Mouse (Mus musculus) kidney, embryonic 15.5 days (tissue): ENCODE results near the gene Prepl. TPM values are rescaled to one million over a fixed set of nuclear protein-coding genes. Genes with fewer than 3 reads are reported as not detected.

ENCODE experiments used
- ATAC-seq: fragments of 200-750 bp; cut with Nextera tagmentation; replicated peaks from 2 replicates; pipeline ENCODE4 v1.8.0; 2017; ENCODE audit warnings: moderate TSS enrichment; ENCODE audit not compliant: low FRiP score
- H3K27ac ChIP-seq: fragments of 300-500 bp; sonication (generic); 2 replicates; pipeline ENCODE4 v1.5.1; 2015; ENCODE audit warnings: mild to moderate bottlenecking, inconsistent platforms
- H3K27me3 ChIP-seq: fragments of 300-500 bp; sonication (generic); 2 replicates; pipeline ENCODE4 v1.6.1; 2015; ENCODE audit warnings: inconsistent platforms
- H3K36me3 ChIP-seq: fragments of 300-500 bp; sonication (generic); 2 replicates; pipeline ENCODE4 v1.6.1; 2015; ENCODE audit warnings: inconsistent platforms
- H3K4me1 ChIP-seq: fragments of 300-500 bp; sonication (generic); 2 replicates; pipeline ENCODE4 v1.6.1; 2015; ENCODE audit warnings: inconsistent platforms
- H3K4me2 ChIP-seq: fragments of 300-500 bp; sonication (generic); 2 replicates; pipeline ENCODE4 v1.6.1; 2015; ENCODE audit warnings: moderate library complexity, mild to moderate bottlenecking, inconsistent platforms
- H3K4me3 ChIP-seq: fragments of 300-500 bp; sonication (generic); replicated peaks from 2 replicates; pipeline ENCODE4 v1.5.1; 2015; ENCODE audit warnings: mild to moderate bottlenecking, inconsistent platforms
- H3K9ac ChIP-seq: fragments of 300-500 bp; sonication (generic); 2 replicates; pipeline ENCODE4 v1.6.1; 2015; ENCODE audit warnings: mild to moderate bottlenecking, inconsistent platforms
- H3K9me3 ChIP-seq: fragments of 300-500 bp; sonication (generic); replicated peaks from 2 replicates; pipeline ENCODE4 v1.6.1; 2016; ENCODE audit warnings: inconsistent platforms
- WGBS: fragments of 180-500 bp; shearing (Covaris S2); methylation state at CpG from one replicate; pipeline ENCODE4 v1.1.7; 2015; ENCODE audit warnings: mixed read lengths; 5-methylcytosine and 5-hydroxymethylcytosine counted together
- polyA plus RNA-seq: library from polyadenylated mRNA; unstranded; fragments of >200 nt; fragmentation: Nextera tagmentation; extraction: Ambion mirVana; gene quantifications from 2 replicates; pipeline ENCODE4 v1.2.1, GENCODE M21; 2015

Prepl gene
- polyA plus RNA-seq, 1 experiment from 2014 or later, result 32.0 TPM

DNA sequence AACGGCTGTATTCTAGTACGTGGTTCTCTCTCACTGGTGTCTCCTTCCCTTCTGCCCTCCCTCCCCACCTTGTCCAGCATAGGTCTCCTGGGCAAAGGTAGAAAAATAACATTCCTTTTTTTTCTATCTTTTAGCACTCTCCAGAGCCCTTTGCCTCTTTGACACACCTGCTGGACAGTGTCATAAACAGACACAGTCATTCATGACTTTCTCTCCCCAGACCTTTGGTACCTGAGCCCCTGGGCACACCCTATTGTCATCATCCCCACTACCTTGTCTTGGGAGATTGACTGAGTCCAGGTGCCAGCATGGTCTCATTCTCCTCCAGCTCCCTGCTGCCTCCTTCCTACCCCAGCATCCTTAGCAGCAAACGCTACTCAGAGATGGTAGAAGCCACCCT is 57.0 kb downstream of the Prepl start:
- Histone ChIP-seq H3K4me1 (no peaks in the 10 kb centered on the region), H3K4me3 (no peak overlapping the region), H3K27ac (no peak overlapping the region), H3K9me3 (no peaks in the 10 kb centered on the region), H3K9ac (no peak overlapping the region), H3K4me2 (no peak overlapping the region), H3K27me3 (no peaks in the 10 kb centered on the region), H3K36me3 (no peaks in the 10 kb centered on the region)
- ATAC-seq, result no peak
- 91% methylated on average over 3 of the region's 3 CpGs for WGBS

DNA sequence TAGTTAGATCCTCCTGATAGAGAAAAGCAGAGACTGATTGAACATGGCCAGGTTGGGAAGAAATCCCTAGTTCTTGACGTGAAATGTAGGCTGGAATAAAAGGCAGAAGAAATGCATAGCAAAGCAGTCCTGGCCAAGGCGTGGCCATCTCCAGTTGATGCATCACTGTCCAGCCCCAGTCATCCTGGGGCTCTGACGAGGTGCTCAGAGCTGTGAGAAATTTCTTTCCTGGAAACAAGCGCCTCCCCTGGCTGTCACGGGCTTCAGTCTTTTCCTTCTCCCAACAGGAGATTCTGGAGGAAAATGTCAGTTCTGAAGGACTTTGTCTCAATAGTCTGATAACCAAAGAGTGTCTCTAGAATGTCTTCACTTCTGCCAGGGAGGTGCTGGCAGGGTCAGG is 59.4 kb downstream of the Prepl start:
- Histone ChIP-seq H3K4me1 (peaks cover 3% of the 10 kb centered on the region), H3K9me3 (no peaks in the 10 kb centered on the region), H3K4me3 (no peak overlapping the region), H3K9ac (no peak overlapping the region), H3K27me3 (no peaks in the 10 kb centered on the region), H3K27ac (no peak overlapping the region), H3K36me3 (no peaks in the 10 kb centered on the region), H3K4me2 (no peak overlapping the region)
- ATAC-seq, result no peak
- WGBS, result 69% methylated on average over 5 of the region's 5 CpGs

DNA sequence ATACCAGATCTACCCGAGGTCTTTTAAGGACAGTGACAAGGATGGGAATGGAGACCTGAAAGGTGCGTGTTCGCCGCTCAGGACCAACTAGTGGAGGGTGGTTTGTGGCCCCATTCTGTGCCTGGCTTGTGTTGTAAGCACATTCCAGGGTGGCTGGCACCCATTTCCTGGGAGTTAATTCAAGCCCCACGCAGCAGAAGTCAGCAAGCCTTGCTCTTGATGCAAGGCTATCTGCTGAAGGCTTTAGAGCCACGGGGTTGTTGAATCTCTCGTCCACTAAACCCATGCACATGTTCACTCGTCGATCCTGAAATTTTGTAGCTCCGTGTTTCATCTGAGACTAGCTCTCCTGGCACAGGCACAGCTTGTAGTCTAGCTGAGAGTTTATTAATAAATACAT is 61.2 kb downstream of the Prepl start:
- no peaks in the 10 kb centered on the region for H3K27me3 ChIP-seq
- no peak overlapping the region for H3K4me2 ChIP-seq
- no peak overlapping the region for H3K4me3 ChIP-seq
- peaks cover 9% of the 10 kb centered on the region for H3K4me1 ChIP-seq
- H3K27ac ChIP-seq, result no peak overlapping the region
- 93% methylated on average over 10 of the region's 10 CpGs for WGBS
- H3K36me3 ChIP-seq, result no peaks in the 10 kb centered on the region
- H3K9ac ChIP-seq, result no peak overlapping the region
- no peaks in the 10 kb centered on the region for H3K9me3 ChIP-seq
- no peak for ATAC-seq

DNA sequence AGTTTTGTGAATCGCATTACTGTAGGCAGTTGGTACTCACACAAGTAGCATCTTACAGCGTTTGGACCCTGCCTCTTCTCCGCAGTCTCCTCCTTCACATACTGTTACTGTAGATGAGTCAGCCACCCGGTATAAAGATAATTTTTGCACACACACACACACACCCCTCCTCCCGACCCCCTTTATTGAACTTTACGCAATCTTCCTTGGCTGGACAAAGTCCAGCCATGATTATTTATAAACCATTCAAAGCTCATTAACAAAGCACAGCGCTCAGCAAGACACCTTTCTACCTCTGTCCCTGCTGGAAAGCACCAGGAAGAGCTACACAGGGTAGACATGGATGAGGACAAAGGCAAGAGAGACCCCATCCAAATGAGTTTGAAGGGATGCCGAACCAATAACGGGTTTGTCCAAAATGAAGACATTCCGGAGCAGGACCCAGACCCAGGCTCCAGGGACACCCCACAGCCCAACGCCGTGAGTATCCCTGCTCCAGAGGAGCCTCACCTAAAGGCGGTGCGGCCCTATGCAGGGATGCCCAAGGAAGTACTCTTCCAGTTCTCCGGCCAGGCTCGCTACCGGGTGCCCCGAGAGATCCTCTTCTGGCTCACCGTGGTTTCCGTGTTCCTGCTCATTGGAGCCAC is 61.8 kb downstream of the Prepl start, which contains the start of gene Slc3a1:
Slc3a1 (plus strand) TSS at position 284 of the 647 bp plus-strand sequence.
- no peak for ATAC-seq
- Histone ChIP-seq H3K4me1 (peaks cover 11% of the 10 kb centered on the region), H3K36me3 (no peaks in the 10 kb centered on the region), H3K27ac (0 out of 2 replicates have a peak within 1 kb of the TSS, but pooled peaks have one; percentile 41), H3K4me2 (no peak within 1 kb of the TSS), H3K9ac (no peak within 1 kb of the TSS), H3K4me3 (no peak within 1 kb of the TSS), H3K27me3 (no peaks in the 10 kb centered on the region), H3K9me3 (no peaks in the 10 kb centered on the region)
- 89% methylated on average over 20 of the region's 20 CpGs for WGBS

DNA sequence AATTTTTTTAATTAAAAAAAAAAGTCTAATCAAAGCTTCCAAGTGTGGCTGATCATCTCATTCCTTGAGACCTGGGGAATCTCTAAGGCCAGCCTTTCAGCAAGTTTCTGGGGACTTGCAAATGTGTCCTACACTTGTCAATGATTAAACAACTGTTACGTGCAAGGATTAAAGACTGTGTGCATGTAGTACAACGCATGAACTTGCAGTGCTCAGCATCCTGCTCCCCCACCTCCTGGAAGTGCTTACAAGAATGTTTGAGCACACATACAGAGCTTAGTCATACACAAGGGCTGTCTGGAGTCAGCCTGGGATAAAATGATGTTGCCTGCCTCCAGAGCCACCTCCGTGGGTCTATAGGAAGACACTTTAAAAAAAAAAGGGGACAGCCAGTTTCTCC is 62.8 kb downstream of the Prepl start:
- 77% methylated on average over 3 of the region's 3 CpGs for WGBS
- Histone ChIP-seq H3K27ac (0 out of 2 replicates have a peak overlapping the region, but pooled peaks have one; percentile 41), H3K9ac (no peak overlapping the region), H3K27me3 (no peaks in the 10 kb centered on the region), H3K4me1 (peaks cover 11% of the 10 kb centered on the region), H3K36me3 (no peaks in the 10 kb centered on the region), H3K4me2 (no peak overlapping the region), H3K4me3 (no peak overlapping the region), H3K9me3 (no peaks in the 10 kb centered on the region)
- ATAC-seq, result peak; percentile 49

DNA sequence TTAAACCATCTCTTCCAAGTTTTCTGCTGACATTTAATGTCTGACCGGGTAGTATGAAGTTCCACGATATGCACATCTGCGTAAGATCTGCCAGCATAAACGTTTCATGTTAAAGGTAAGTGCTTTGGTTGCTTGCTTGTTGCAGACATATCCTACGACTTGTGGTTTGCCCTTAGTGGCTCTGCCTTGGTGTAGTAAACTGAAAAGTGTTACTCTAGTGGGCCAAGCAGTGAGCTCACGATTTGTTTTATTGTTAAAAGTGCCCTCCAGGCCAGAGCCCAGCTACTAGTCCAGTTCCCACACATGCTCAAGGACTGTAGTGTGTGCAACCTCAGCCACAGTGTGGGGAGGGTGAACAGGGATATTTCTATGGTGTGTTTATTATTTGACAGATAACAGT is 63.6 kb downstream of the Prepl start:
- ATAC-seq, result no peak
- WGBS, result 87% methylated on average over 6 of the region's 6 CpGs
- H3K4me1 ChIP-seq, result peaks cover 11% of the 10 kb centered on the region

DNA sequence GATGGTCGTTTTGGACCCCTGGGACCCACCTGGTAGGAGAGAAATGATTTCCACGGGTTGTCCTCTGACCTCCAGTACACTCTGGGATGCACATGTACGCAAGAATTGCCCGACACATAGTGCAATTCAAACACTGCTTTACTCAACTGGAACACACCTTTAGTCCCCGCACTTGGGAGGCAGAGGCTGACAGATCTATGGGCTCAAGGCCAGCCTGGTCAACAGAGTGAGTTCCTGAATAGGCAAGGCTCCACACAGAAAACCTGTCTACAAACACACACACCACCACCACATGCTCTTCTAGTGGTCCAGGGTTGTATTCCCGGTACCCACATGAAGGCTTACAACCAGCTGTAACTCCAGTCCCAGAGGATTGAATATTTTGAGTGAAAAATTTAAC is 64.9 kb downstream of the Prepl start:
- no peak for ATAC-seq
- 90% methylated on average over 6 of the region's 6 CpGs for WGBS
- no peak overlapping the region for H3K4me3 ChIP-seq
- H3K4me1 ChIP-seq, result peaks cover 11% of the 10 kb centered on the region
- no peak overlapping the region for H3K27ac ChIP-seq
- H3K9ac ChIP-seq, result no peak overlapping the region
- H3K4me2 ChIP-seq, result no peak overlapping the region
- no peaks in the 10 kb centered on the region for H3K9me3 ChIP-seq
- no peaks in the 10 kb centered on the region for H3K36me3 ChIP-seq
- H3K27me3 ChIP-seq, result no peaks in the 10 kb centered on the region

More for the DNA sequence above, 63.6 kb downstream of the Prepl start:
- peak overlapping the region; percentile 41; the same call in 1 of the 2 replicates for H3K27ac ChIP-seq
- no peak overlapping the region for H3K4me2 ChIP-seq
- no peak overlapping the region for H3K9ac ChIP-seq
- no peak overlapping the region for H3K4me3 ChIP-seq
- H3K36me3 ChIP-seq, result no peaks in the 10 kb centered on the region
- H3K9me3 ChIP-seq, result no peaks in the 10 kb centered on the region
- no peaks in the 10 kb centered on the region for H3K27me3 ChIP-seq

DNA sequence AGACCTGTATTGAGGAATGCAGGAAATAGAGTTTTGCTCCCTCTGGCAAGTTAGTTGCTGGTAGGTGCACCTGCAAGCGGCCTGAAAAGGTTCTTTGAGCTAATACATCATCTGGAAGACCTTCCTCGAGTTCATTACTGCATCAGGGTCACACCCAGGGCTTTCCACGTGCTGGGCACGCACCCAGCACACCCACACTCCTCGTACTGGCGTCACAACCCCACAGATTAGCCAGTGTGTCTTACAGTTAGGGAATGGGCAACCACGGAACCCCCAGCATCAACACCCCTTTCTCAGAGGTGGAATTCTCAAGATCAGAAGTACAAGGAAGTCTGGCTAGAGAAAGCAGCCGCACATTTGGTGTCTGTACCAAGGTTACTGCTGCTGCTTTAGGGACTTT is 65.8 kb downstream of the Prepl start:
- ATAC-seq, result no peak
- Histone ChIP-seq H3K9me3 (no peaks in the 10 kb centered on the region), H3K4me3 (no peak overlapping the region), H3K9ac (no peak overlapping the region), H3K4me2 (no peak overlapping the region), H3K4me1 (peaks cover 11% of the 10 kb centered on the region), H3K27ac (peak overlapping the region; percentile 32; the same call in 1 of the 2 replicates), H3K36me3 (no peaks in the 10 kb centered on the region), H3K27me3 (no peaks in the 10 kb centered on the region)
- WGBS, result 87% methylated on average over 8 of the region's 8 CpGs

DNA sequence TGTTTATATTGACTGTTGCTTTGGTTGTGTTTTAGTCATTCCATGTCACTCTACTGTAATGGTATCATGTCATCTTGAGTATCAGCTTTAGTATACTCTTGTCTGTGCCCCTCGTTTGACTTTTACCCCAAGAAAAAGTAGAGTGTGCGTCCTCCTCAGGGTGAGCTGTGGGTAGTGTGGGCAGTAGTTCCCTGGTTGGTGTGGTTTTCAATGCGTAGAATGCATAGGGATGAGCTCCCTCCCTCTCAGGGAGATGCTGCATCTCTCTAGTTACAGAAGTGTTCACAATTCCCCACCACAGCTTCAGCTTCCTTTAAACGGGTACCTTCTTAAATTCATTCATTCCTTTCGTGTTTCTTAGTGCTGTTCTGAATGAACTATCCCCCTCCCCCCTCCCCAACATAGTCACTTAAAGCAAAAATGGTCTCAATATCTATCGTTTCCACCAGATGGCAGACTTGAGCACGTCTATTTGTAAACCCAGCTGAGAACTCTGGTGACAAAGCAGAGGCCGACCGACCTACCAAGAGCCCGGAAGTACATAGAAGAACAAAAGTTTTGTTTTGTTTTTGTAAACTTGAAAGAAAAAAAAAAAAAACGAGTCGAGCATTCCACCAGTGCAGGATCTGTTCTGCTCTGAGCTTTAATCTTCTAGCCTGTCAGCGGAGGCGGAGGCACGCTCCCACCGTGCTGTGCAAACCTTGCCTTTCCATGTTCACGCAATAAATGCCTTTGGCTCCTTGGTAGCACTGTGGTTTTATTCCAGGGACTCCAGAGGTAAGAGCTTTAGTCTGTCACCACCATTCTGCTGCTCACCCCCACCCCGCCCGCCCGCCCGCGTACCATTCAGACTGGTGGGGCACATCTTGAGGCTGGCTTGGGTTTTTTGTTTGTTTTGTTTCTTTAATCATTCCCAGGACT is 66.5 kb downstream of the Prepl start:
- no peak overlapping the region for H3K4me3 ChIP-seq
- no peak for ATAC-seq
- H3K36me3 ChIP-seq, result no peaks in the 10 kb centered on the region
- peak overlapping the region; percentile 32; the same call in 1 of the 2 replicates for H3K27ac ChIP-seq
- peaks cover 11% of the 10 kb centered on the region for H3K4me1 ChIP-seq
- no peak overlapping the region for H3K9ac ChIP-seq
- no peaks in the 10 kb centered on the region for H3K9me3 ChIP-seq
- WGBS, result 64% methylated on average over 22 of the region's 22 CpGs
- H3K4me2 ChIP-seq, result 0 out of 2 replicates have a peak overlapping the region, but pooled peaks have one; percentile 21
- H3K27me3 ChIP-seq, result no peaks in the 10 kb centered on the region

DNA sequence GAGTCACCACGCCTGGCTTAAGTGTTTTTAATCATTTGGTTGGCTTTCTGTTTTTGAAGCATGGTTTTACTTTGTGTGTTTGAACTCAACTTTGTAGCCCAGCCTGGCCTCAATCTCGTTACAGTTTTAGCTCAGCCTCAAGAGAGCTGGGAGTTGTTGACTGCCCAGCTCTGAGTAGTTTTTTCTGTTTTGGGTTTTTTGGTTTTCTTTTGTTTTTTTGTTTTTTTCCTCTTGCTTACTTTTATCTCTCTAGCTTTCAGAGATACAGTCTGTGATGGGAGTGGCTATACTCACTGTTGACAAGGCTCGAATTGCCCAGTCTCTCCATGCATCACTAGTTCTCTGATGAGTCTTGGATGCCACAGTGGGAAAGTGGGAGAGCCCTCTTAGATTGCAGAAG is 69.7 kb downstream of the Prepl start:
- no peak overlapping the region for H3K27ac ChIP-seq
- H3K9me3 ChIP-seq, result no peaks in the 10 kb centered on the region
- H3K4me2 ChIP-seq, result no peak overlapping the region
- H3K4me1 ChIP-seq, result peaks cover 8% of the 10 kb centered on the region; the same call in 1 of the 2 replicates
- H3K36me3 ChIP-seq, result no peaks in the 10 kb centered on the region
- peak; percentile 73 for ATAC-seq
- no peak overlapping the region for H3K9ac ChIP-seq
- no peaks in the 10 kb centered on the region for H3K27me3 ChIP-seq
- 72% methylated on average over 3 of the region's 3 CpGs for WGBS
- H3K4me3 ChIP-seq, result no peak overlapping the region

DNA sequence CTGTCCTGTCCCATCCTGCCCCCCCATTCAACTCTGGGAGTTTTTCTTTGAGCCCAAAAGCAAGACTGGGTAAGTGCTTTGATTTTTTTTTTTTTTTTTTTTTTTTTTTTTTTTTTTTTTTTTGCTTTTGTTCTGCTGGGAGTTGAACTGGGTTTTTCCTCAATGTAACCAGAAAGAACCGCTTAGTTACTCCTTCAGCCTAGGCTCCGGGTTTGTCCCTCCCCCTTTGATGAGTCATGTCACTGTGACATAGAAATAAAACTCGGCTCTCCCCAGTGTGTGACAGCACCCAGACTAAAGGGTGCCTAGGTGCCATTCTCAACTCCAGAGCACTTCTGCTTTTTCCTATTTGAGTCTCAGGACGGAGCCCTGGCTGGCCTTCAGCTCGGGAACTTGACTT is 71.2 kb downstream of the Prepl start:
- Histone ChIP-seq H3K4me1 (peaks cover 2% of the 10 kb centered on the region; the same call in 1 of the 2 replicates), H3K4me3 (no peak overlapping the region), H3K9ac (no peak overlapping the region), H3K4me2 (no peak overlapping the region), H3K9me3 (no peaks in the 10 kb centered on the region), H3K27me3 (no peaks in the 10 kb centered on the region), H3K36me3 (no peaks in the 10 kb centered on the region), H3K27ac (no peak overlapping the region)
- 76% methylated on average over 5 of the region's 5 CpGs for WGBS
- no peak for ATAC-seq

DNA sequence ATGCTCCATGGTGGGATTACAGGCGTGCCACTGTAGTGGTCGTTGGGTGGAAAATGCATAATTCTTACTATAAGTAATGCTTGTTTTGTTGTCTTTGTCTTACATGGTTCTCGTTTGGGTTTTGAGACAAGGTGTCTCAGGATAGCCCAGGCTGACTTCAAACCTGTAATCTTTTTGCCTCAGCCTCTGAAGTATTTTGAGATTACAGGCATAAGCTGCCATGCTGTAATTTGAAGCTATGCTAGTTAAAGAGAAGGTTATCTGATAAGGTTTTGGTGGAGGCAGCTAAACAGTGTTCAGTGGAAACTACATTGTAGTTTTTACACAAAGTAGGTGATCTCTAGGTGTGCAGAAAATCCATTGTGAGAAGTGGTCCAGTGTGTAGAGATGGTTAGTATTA is 71.7 kb downstream of the Prepl start:
- H3K4me2 ChIP-seq, result no peak overlapping the region
- H3K27ac ChIP-seq, result no peak overlapping the region
- H3K4me1 ChIP-seq, result no peaks in the 10 kb centered on the region
- no peak for ATAC-seq
- no peak overlapping the region for H3K9ac ChIP-seq
- no peak overlapping the region for H3K4me3 ChIP-seq
- H3K9me3 ChIP-seq, result no peaks in the 10 kb centered on the region
- H3K36me3 ChIP-seq, result no peaks in the 10 kb centered on the region
- H3K27me3 ChIP-seq, result no peaks in the 10 kb centered on the region
- 86% methylated on average over 3 of the region's 3 CpGs for WGBS
